Mouse (Mus musculus): ENCODE results near the gene Hoxa10. TPM values are rescaled to one million over a fixed set of nuclear protein-coding genes. Genes with fewer than 3 reads are reported as not detected.

Gene Hoxa10
- polyA plus RNA-seq, 1 experiment from 2014 or later, result 7.8 TPM

- no peaks in the 10 kb centered on the region for H3K36me3 ChIP-seq (ENCODE audit: control insufficient read depth, insufficient read depth)
- H3K9me3 ChIP-seq (ENCODE audit: control insufficient read depth), result no peaks in the 10 kb centered on the region
- no peak overlapping the region for H3K4me2 ChIP-seq (replicated peaks; ENCODE audit: low read depth)
- no peak overlapping the region for H3K27ac ChIP-seq (ENCODE audit: low read depth, low read length)
- no peak overlapping the region for H3K9ac ChIP-seq (ENCODE audit: low read depth, low read length)
- ATAC-seq, result no peak
- peaks cover 83% of the 10 kb centered on the region for H3K27me3 ChIP-seq (replicated peaks; ENCODE audit: control insufficient read depth, insufficient read depth, low read length)
- WGBS, result 26% methylated on average over 8 of the region's 8 CpGs
- H3K4me3 ChIP-seq (ENCODE audit: low read depth, low read length), result no peak overlapping the region
- no peaks in the 10 kb centered on the region for H3K4me1 ChIP-seq (replicated peaks; ENCODE audit: control insufficient read depth, insufficient read depth, low read length)
- no peak for TF ChIP-seq CTCF (IDR thresholded peaks at IDR 0.05; ENCODE audit: low read depth)
Measured at GRCm38 (mm10) chr6:52275563-52276280, 35.1 kb upstream of the Hoxa10 start.

- no peak overlapping the region for H3K27ac ChIP-seq (ENCODE audit: low read depth, low read length)
- H3K9ac ChIP-seq (ENCODE audit: low read depth, low read length), result no peak overlapping the region
- ATAC-seq, result no peak
- WGBS, result 10% methylated on average over 11 of the region's 11 CpGs
- no peaks in the 10 kb centered on the region for H3K9me3 ChIP-seq (ENCODE audit: control insufficient read depth)
- no peaks in the 10 kb centered on the region for H3K4me1 ChIP-seq (replicated peaks; ENCODE audit: control insufficient read depth, insufficient read depth, low read length)
- TF ChIP-seq CTCF (IDR thresholded peaks at IDR 0.05; ENCODE audit: low read depth), result no peak
- no peaks in the 10 kb centered on the region for H3K36me3 ChIP-seq (ENCODE audit: control insufficient read depth, insufficient read depth)
- peaks cover 89% of the 10 kb centered on the region for H3K27me3 ChIP-seq (replicated peaks; ENCODE audit: control insufficient read depth, insufficient read depth, low read length)
- H3K4me3 ChIP-seq (ENCODE audit: low read depth, low read length), result no peak overlapping the region
- H3K4me2 ChIP-seq (replicated peaks; ENCODE audit: low read depth), result no peak overlapping the region
Measured at GRCm38 (mm10) chr6:52274576-52274975, 33.9 kb upstream of the Hoxa10 start.

GRCm38 (mm10) chr6:52273656-52274280 is 33.1 kb upstream of the Hoxa10 start:
- TF ChIP-seq CTCF (IDR thresholded peaks at IDR 0.05; ENCODE audit: low read depth), result no peak
- H3K4me1 ChIP-seq (replicated peaks; ENCODE audit: control insufficient read depth, insufficient read depth, low read length), result no peaks in the 10 kb centered on the region
- no peak overlapping the region for H3K4me3 ChIP-seq (ENCODE audit: low read depth, low read length)
- no peak for ATAC-seq
- no peak overlapping the region for H3K9ac ChIP-seq (ENCODE audit: low read depth, low read length)
- no peaks in the 10 kb centered on the region for H3K9me3 ChIP-seq (ENCODE audit: control insufficient read depth)
- WGBS, result 12% methylated on average over 22 of the region's 22 CpGs
- H3K36me3 ChIP-seq (ENCODE audit: control insufficient read depth, insufficient read depth), result no peaks in the 10 kb centered on the region
- H3K27me3 ChIP-seq (replicated peaks; ENCODE audit: control insufficient read depth, insufficient read depth, low read length), result peaks cover 91% of the 10 kb centered on the region
- H3K27ac ChIP-seq (ENCODE audit: low read depth, low read length), result no peak overlapping the region
- no peak overlapping the region for H3K4me2 ChIP-seq (replicated peaks; ENCODE audit: low read depth)

GRCm38 (mm10) chr6:52272766-52273655 is 32.4 kb upstream of the Hoxa10 start:
- Histone ChIP-seq H3K4me2 (replicated peaks; ENCODE audit: low read depth) (no peak overlapping the region), H3K36me3 (ENCODE audit: control insufficient read depth, insufficient read depth) (no peaks in the 10 kb centered on the region), H3K9ac (ENCODE audit: low read depth, low read length) (no peak overlapping the region), H3K9me3 (ENCODE audit: control insufficient read depth) (no peaks in the 10 kb centered on the region), H3K27me3 (replicated peaks; ENCODE audit: control insufficient read depth, insufficient read depth, low read length) (peaks cover 96% of the 10 kb centered on the region), H3K4me3 (ENCODE audit: low read depth, low read length) (no peak overlapping the region), H3K4me1 (replicated peaks; ENCODE audit: control insufficient read depth, insufficient read depth, low read length) (no peaks in the 10 kb centered on the region), H3K27ac (ENCODE audit: low read depth, low read length) (no peak overlapping the region)
- ATAC-seq, result no peak
- 29% methylated on average over 22 of the region's 22 CpGs for WGBS
- no peak for TF ChIP-seq CTCF (IDR thresholded peaks at IDR 0.05; ENCODE audit: low read depth)

DNA sequence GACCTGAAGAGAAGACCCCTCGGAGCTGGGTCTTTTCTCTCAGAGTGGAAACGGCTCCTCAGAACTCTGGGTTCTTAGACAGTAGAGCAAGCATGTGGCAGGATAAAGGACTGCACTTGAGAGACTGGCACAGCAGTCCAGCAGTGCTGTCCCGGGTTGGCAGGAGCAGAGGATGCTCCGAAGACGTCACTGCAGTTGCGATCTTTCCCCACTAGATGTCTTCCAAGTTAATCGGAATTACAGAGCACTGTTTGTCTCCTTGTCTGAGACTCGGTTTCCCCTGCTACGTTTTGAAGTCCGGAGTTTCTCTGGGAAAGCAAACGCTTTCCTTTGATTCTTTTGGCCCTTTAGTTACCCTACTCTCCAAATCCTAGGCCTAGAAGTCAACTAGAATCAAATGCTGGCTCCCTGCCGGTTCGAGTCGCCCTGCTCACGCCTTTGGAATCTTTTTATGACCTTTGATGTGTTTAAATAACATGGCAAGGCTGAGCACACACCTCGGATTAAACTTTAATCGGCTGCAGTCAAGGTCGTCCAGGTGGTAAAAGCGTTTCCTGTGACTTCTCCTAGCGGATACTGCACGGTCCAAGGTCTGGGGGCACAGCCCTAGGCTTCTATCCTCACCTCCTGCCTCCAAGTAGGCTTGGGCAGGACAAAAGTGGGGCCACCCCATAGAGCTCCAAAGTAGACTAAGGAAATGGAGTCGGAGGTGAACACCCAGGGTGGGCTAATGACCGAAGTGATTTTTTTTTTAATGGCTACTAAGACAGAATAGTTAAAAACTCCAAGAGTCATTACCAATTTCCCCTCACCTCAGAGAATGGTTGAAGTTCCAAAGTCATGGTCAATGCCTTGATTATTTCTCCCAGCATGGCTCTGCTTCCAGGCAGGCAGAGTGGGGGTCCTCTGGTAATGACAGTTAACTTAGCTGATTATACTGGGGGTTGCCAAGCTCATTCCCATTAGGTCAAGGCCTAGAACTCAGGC is 30.1 kb upstream of the Hoxa10 start:
- Histone ChIP-seq H3K9ac (ENCODE audit: low read depth, low read length) (no peak overlapping the region), H3K27me3 (replicated peaks; ENCODE audit: control insufficient read depth, insufficient read depth, low read length) (peaks cover 96% of the 10 kb centered on the region), H3K4me1 (replicated peaks; ENCODE audit: control insufficient read depth, insufficient read depth, low read length) (no peaks in the 10 kb centered on the region), H3K4me3 (ENCODE audit: low read depth, low read length) (no peak overlapping the region), H3K4me2 (replicated peaks; ENCODE audit: low read depth) (peak overlapping the region; percentile 40; the same call in 1 of the 2 replicates), H3K36me3 (ENCODE audit: control insufficient read depth, insufficient read depth) (no peaks in the 10 kb centered on the region), H3K27ac (ENCODE audit: low read depth, low read length) (no peak overlapping the region), H3K9me3 (ENCODE audit: control insufficient read depth) (no peaks in the 10 kb centered on the region)
- ATAC-seq, result peak; percentile 65
- peak; percentile 81 for TF ChIP-seq CTCF (IDR thresholded peaks at IDR 0.05; ENCODE audit: low read depth)
- 9% methylated on average over 23 of the region's 23 CpGs for WGBS

Data from intestine, postnatal 0 days (tissue).